Mouse (Mus musculus) colon, adult 2 months (tissue): ENCODE data around the gene Ghrl. TPM values are rescaled to one million over a fixed set of nuclear protein-coding genes. Genes with fewer than 3 reads are reported as not detected.

ENCODE experiments used
- polyA plus RNA-seq: library from polyadenylated mRNA; depleted of rRNA; stranded (reverse); fragments of >200 nt; gene quantifications from 2 replicates; pipeline ENCODE4 v1.2.3, GENCODE M21; 2012; rRNA removed

The Ghrl gene
- 0.56 and 0.57 TPM in 2 replicates for polyA plus RNA-seq

DNA sequence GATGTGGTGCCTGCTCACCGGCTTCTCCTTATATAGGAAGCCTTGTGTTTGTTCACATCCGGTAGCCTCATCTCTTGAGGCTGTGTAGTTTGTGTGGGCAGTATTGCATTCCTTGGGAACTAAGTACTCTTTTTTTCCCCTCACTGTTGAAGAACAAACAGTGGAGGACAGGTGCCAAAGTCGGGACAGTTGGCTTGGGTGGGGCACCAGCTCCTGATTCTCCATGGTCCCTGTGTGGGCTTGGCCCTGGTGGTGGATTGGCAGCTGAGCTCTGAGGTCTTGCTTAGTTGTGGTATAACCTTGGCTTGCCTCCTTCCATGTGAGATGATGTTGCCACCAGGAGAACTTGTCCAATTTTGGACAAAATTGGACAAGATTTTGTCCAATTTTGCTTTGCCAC lies at the start of gene Ghrl:
TSS of gene Ghrl (minus strand) at position 3 of the 400 bp plus-strand sequence.

DNA sequence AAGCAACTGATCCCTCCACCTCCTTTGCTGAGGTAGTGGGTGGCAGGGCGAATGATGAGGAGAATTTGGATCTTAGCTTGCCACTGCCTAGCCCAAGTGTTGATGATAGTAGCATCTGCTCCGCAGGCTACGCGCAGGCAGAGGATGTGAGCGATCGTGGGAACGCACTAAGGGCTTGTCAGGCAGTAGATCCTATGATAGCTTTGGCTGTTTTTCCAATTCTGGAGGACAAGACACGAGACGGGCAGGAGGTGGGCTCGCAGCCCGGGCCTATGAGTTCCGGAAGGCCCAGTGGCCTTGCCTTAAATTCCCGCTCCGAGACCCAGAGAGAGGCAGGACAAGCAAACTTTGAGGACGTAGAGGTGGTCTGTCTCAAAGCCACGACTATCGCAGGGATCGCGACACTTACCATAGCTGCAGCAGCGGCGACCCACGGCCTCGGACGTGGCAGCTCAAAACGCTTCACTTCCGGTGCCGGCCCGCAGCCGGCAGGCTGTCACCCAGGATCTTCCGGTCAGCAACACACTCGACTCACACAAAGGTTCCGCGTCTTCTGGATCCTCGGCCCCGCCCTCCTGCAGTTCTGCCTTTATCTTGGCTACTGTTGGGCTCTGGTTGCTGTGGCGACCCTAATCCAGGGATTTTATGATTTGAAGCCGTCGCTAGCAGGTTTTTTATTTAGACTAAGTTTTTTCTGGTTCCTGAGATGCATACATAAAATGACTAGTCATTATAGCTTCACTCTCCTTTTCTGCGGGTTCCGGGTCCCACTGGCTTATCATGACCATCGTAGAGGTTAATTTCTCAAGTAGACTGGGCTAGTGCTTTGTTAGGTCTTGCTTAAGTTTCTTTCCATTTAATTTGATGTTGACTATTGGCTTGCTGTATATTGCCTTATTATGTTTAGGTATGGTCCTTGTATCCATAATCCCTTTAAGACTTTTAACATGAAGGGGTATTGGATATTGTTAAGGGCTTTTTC lies 20.8 kb upstream of the Ghrl start, which contains the start of gene Sec13:
TSS of gene Sec13 (minus strand) at position 508 of the 982 bp plus-strand sequence.

GRCm38 (mm10) chr6:113696582-113697221 lies 23.0 kb downstream of the Ghrl start, which contains the start of gene Tatdn2:
TSS of gene Tatdn2 (plus strand) at chr6:113697050.

Other genes starting within 250 kb of the Ghrl start
- gene Il17rc, start 248.5 kb downstream of the Ghrl start, polyA plus RNA-seq: 362 and 371 TPM in 2 replicates
- gene Creld1, start 236.6 kb downstream of the Ghrl start, polyA plus RNA-seq: 11.6 and 14.9 TPM in 2 replicates
- 0.12 and 0.23 TPM in 2 replicates for gene Prrt3, start 217.9 kb downstream of the Ghrl start, polyA plus RNA-seq
- 31.9 TPM in 2 replicates for gene Emc3, start 188.2 kb downstream of the Ghrl start, polyA plus RNA-seq
- gene Fancd2, start 188.2 kb downstream of the Ghrl start, polyA plus RNA-seq: 1.5 and 1.8 TPM in 2 replicates
- gene Fancd2os, start 119.2 kb downstream of the Ghrl start, polyA plus RNA-seq: not detected in 2 replicates
- 78.5 and 91.9 TPM in 2 replicates for gene Brk1, start 115.1 kb downstream of the Ghrl start, polyA plus RNA-seq
- gene Vhl, start 95.9 kb downstream of the Ghrl start, polyA plus RNA-seq: 10.7 and 10.9 TPM in 2 replicates
- 48.1 and 50.3 TPM in 2 replicates for gene Irak2, start 81.4 kb downstream of the Ghrl start, polyA plus RNA-seq
- gene Tatdn2, start 22.8 kb downstream of the Ghrl start, polyA plus RNA-seq: 21.7 and 25.6 TPM in 2 replicates
- gene Sec13, start 20.9 kb upstream of the Ghrl start, polyA plus RNA-seq: 138 and 144 TPM in 2 replicates